20 mouse cellular contexts compared by ENCODE assay signal in the genomic region with DNA sequence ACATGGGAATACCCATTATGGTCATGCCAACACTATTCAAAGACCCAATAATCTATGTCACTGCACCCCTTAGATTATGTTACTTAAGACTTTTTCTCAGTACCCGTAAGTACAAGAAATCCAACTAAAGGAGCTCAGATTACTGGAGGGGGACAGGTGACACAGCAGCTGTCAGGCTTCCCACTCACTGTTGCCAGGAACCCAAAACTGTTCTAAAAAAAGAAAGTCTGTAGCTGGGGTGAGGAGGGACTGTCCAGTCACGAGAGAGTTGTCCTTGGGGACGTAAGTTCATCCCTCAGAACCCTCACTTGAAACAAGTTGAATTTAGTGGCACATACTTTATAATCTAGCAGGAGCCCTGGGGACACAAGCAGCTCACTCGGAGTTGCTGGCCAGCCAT. TPM values are rescaled to one million over a fixed set of nuclear protein-coding genes. Genes with fewer than 3 reads are reported as not detected.
A peak's percentile ranks its signal among the peaks of the same experiment; 100 is the strongest.
DNase-seq lines count a peak whose midpoint lies in the region; ATAC-seq and TF ChIP-seq lines count a peak whose summit lies in the region.
"Had no signal": no experiment of that assay in that cellular context is flagged by ENCODE, and none has a peak within 500 bp of the region (broad histone marks: within the 10 kb centered on the region; RNA-seq: fewer than 3 reads in every experiment).

No protein-coding gene starts in this region.

- no peak for ATAC-seq in heart, embryonic 12.5 days (ENCODE audit: insufficient number of reproducible peaks, low FRiP score)
- peak; percentile 51; the same call in 1 of the 2 replicates for ATAC-seq in kidney, embryonic 16.5 days (ENCODE audit: low FRiP score, low TSS enrichment)
- ATAC-seq in embryonic facial prominence, embryonic 14.5 days (ENCODE audit: low read depth), result peak; percentile 70
- ATAC-seq in limb, embryonic 14.5 days (ENCODE audit: low FRiP score, low read depth), result peak; percentile 72; the same call in 1 of the 2 replicates
- no peak for ATAC-seq in hindbrain, embryonic 11.5 days (ENCODE audit: low FRiP score)
- ATAC-seq: intestine, embryonic 16.5 days; midbrain, embryonic 15.5 days had no signal

- H3K4me2 ChIP-seq in heart, embryonic 12.5 days, result no peak overlapping the region
- H3K4me2 ChIP-seq in kidney, embryonic 16.5 days (replicated peaks; ENCODE audit: low read depth, low read length), result no peak overlapping the region
- no peak overlapping the region for H3K4me2 ChIP-seq in embryonic facial prominence, embryonic 14.5 days (ENCODE audit: low read depth, low read length)
- H3K4me2 ChIP-seq in limb, embryonic 14.5 days (replicated peaks; ENCODE audit: low read depth, low read length, severe bottlenecking), result no peak overlapping the region
- no peak overlapping the region for H3K4me2 ChIP-seq in hindbrain, embryonic 11.5 days (replicated peaks; ENCODE audit: low read depth, low read length)
- H3K4me2 ChIP-seq: forebrain, embryonic 12.5 days; hindbrain, embryonic 14.5 days; liver, embryonic 11.5 days; midbrain, embryonic 15.5 days had no signal

- 33% methylated on average over 4 of the region's 4 CpGs for WGBS in heart, embryonic 12.5 days
- 33% methylated on average over 4 of the region's 4 CpGs for WGBS in kidney, embryonic 16.5 days
- 50% methylated on average over 4 of the region's 4 CpGs for WGBS in embryonic facial prominence, embryonic 14.5 days
- WGBS in limb, embryonic 14.5 days, result 51% methylated on average over 4 of the region's 4 CpGs
- 65% methylated on average over 4 of the region's 4 CpGs for whole genome bisulfite sequencing in hindbrain, embryonic 11.5 days

- H3K9ac ChIP-seq in heart, embryonic 12.5 days, result no peak overlapping the region
- H3K9ac ChIP-seq in kidney, embryonic 16.5 days (replicated peaks; ENCODE audit: low read length), result no peak overlapping the region
- H3K9ac ChIP-seq in embryonic facial prominence, embryonic 14.5 days (ENCODE audit: low read depth, low read length), result no peak overlapping the region
- no peak overlapping the region for H3K9ac ChIP-seq in limb, embryonic 14.5 days (ENCODE audit: low read depth, low read length, severe bottlenecking)
- H3K9ac ChIP-seq in hindbrain, embryonic 11.5 days (ENCODE audit: low read depth, low read length), result no peak overlapping the region
- H3K9ac ChIP-seq: forebrain, embryonic 12.5 days; hindbrain, embryonic 14.5 days; midbrain, embryonic 15.5 days had no signal

- H3K27me3 ChIP-seq in heart, embryonic 12.5 days (replicated peaks), result no peaks in the 10 kb centered on the region
- H3K27me3 ChIP-seq in kidney, embryonic 16.5 days (ENCODE audit: insufficient read depth, low read length), result no peaks in the 10 kb centered on the region
- no peaks in the 10 kb centered on the region for H3K27me3 ChIP-seq in embryonic facial prominence, embryonic 14.5 days (replicated peaks; ENCODE audit: control insufficient read depth, insufficient read depth, low read length)
- H3K27me3 ChIP-seq in limb, embryonic 14.5 days (ENCODE audit: control insufficient read depth, insufficient read depth, low read length), result no peaks in the 10 kb centered on the region
- no peaks in the 10 kb centered on the region for H3K27me3 ChIP-seq in hindbrain, embryonic 11.5 days (ENCODE audit: control insufficient read depth, insufficient read depth, low read length)
- H3K27me3 ChIP-seq: forebrain, embryonic 12.5 days; midbrain, embryonic 15.5 days had no signal

- no peaks in the 10 kb centered on the region for H3K36me3 ChIP-seq in heart, embryonic 12.5 days
- no peaks in the 10 kb centered on the region for H3K36me3 ChIP-seq in kidney, embryonic 16.5 days (ENCODE audit: insufficient read depth, low read length)
- H3K36me3 ChIP-seq in embryonic facial prominence, embryonic 14.5 days (ENCODE audit: control insufficient read depth, insufficient read depth, low read length), result no peaks in the 10 kb centered on the region
- H3K36me3 ChIP-seq in limb, embryonic 14.5 days (ENCODE audit: control insufficient read depth, insufficient read depth, low read length), result no peaks in the 10 kb centered on the region
- no peaks in the 10 kb centered on the region for H3K36me3 ChIP-seq in hindbrain, embryonic 11.5 days (ENCODE audit: control insufficient read depth, insufficient read depth, low read length)
- H3K36me3 ChIP-seq: forebrain, embryonic 12.5 days; midbrain, embryonic 15.5 days had no signal

- H3K9me3 ChIP-seq in heart, embryonic 12.5 days (replicated peaks), result no peaks in the 10 kb centered on the region
- H3K9me3 ChIP-seq in kidney, embryonic 16.5 days (ENCODE audit: low read length), result no peaks in the 10 kb centered on the region
- H3K9me3 ChIP-seq in embryonic facial prominence, embryonic 14.5 days (ENCODE audit: control insufficient read depth, low read length), result no peaks in the 10 kb centered on the region
- H3K9me3 ChIP-seq in limb, embryonic 14.5 days (ENCODE audit: control insufficient read depth, low read length), result no peaks in the 10 kb centered on the region
- no peaks in the 10 kb centered on the region for H3K9me3 ChIP-seq in hindbrain, embryonic 11.5 days (ENCODE audit: control insufficient read depth, low read length)
- H3K9me3 ChIP-seq: forebrain, embryonic 12.5 days; midbrain, embryonic 15.5 days had no signal

- DNase-seq in heart, adult 11 months, result peak; percentile 87
- no peak for DNase-seq in kidney, adult 18-20 months
- DNase-seq in embryonic facial prominence, embryonic 14.5 days (ENCODE audit: low spot score), result peak; percentile 50
- peak; percentile 40 for DNase-seq in limb, embryonic 14.5 days (ENCODE audit: low spot score)
- no peak for DNase-seq in cerebellum, adult 8-10 months
- no peak for DNase-seq in hindbrain, embryonic 11.5 days (ENCODE audit: low spot score)
- DNase-seq: adrenal gland, postnatal 36 days; cerebellum, adult 18-20 months; kidney, postnatal 36 days; lung, adult 18-20 months; lung, postnatal 14 days; retina, postnatal 1 day had no signal

- H3K4me3 ChIP-seq in heart, embryonic 12.5 days, result no peak overlapping the region
- no peak overlapping the region for H3K4me3 ChIP-seq in kidney, embryonic 16.5 days (ENCODE audit: low read length)
- H3K4me3 ChIP-seq in embryonic facial prominence, embryonic 14.5 days (ENCODE audit: low read depth, low read length), result no peak overlapping the region
- H3K4me3 ChIP-seq in limb, embryonic 14.5 days (replicated peaks; ENCODE audit: low read length), result no peak overlapping the region
- H3K4me3 ChIP-seq in hindbrain, embryonic 11.5 days (ENCODE audit: low read depth, low read length), result no peak overlapping the region
- H3K4me3 ChIP-seq: forebrain, embryonic 12.5 days; megakaryocyte, embryonic 14.5 days; midbrain, embryonic 15.5 days had no signal

- peaks cover 25% of the 10 kb centered on the region for H3K4me1 ChIP-seq in heart, embryonic 12.5 days (replicated peaks)
- peaks cover 7% of the 10 kb centered on the region; the same call in 1 of the 2 replicates for H3K4me1 ChIP-seq in kidney, embryonic 16.5 days (ENCODE audit: insufficient read depth, low read length)
- H3K4me1 ChIP-seq in embryonic facial prominence, embryonic 14.5 days (ENCODE audit: control insufficient read depth, insufficient read depth, low read length), result peaks cover 7% of the 10 kb centered on the region; the same call in 1 of the 2 replicates
- peaks cover 6% of the 10 kb centered on the region; the same call in 1 of the 2 replicates for H3K4me1 ChIP-seq in limb, embryonic 14.5 days (ENCODE audit: control insufficient read depth, insufficient read depth, low read length)
- no peaks in the 10 kb centered on the region for H3K4me1 ChIP-seq in hindbrain, embryonic 11.5 days (replicated peaks; ENCODE audit: control insufficient read depth, insufficient read depth, low read length)
- H3K4me1 ChIP-seq: forebrain, embryonic 12.5 days; megakaryocyte, embryonic 14.5 days; midbrain, embryonic 15.5 days had no signal

- TF ChIP-seq POLR2A in limb, embryonic 14.5 days (IDR thresholded peaks at IDR 0.05; ENCODE audit: borderline replicate concordance, extremely low read depth, insufficient read depth, insufficient read length), result no peak

- H3K27ac ChIP-seq in heart, embryonic 12.5 days (ENCODE audit: poor library complexity, severe bottlenecking), result no peak overlapping the region
- no peak overlapping the region for H3K27ac ChIP-seq in kidney, embryonic 16.5 days (ENCODE audit: low read length)
- H3K27ac ChIP-seq in embryonic facial prominence, embryonic 14.5 days (replicated peaks; ENCODE audit: low read depth, low read length), result no peak overlapping the region
- H3K27ac ChIP-seq in limb, embryonic 14.5 days (replicated peaks; ENCODE audit: low read depth, low read length), result no peak overlapping the region
- no peak overlapping the region for H3K27ac ChIP-seq in hindbrain, embryonic 11.5 days (ENCODE audit: low read depth, low read length)
- H3K27ac ChIP-seq: forebrain, embryonic 12.5 days; hindbrain, embryonic 14.5 days; midbrain, embryonic 15.5 days had no signal

RNA-seq across cellular contexts. Expression of a gene that starts 46.6 kb away (rescaled TPM):
- polyA plus RNA-seq in heart, embryonic 12.5 days (2016; fragmentation: Nextera tagmentation; extraction: Ambion mirVana), result 79.6 and 86.3 TPM in 2 replicates
- polyA plus RNA-seq in kidney, embryonic 16.5 days (2015; fragmentation: Nextera tagmentation; extraction: Ambion mirVana), result 75.2 and 79.1 TPM in 2 replicates
- polyA plus RNA-seq in embryonic facial prominence, embryonic 14.5 days (2014; fragmentation: Nextera tagmentation; extraction: Ambion mirVana), result 71.3 and 76.9 TPM in 2 replicates
- polyA plus RNA-seq in limb, embryonic 14.5 days (2012; rRNA removed), result 35.0 and 39.7 TPM in 2 replicates
- polyA plus RNA-seq in limb, embryonic 14.5 days (2014; fragmentation: Nextera tagmentation; extraction: Ambion mirVana), result 58.5 and 64.8 TPM in 2 replicates
- polyA plus RNA-seq in hindbrain, embryonic 11.5 days (2014; fragmentation: Nextera tagmentation; extraction: Ambion mirVana), result 88.6 and 99.9 TPM in 2 replicates

RNA-seq across cellular contexts. Expression of a gene that starts 46.8 kb away (rescaled TPM):
- 2.4 and 2.5 TPM in 2 replicates for polyA plus RNA-seq in heart, embryonic 12.5 days (2016; fragmentation: Nextera tagmentation; extraction: Ambion mirVana)
- 2.9 and 3.0 TPM in 2 replicates for polyA plus RNA-seq in kidney, embryonic 16.5 days (2015; fragmentation: Nextera tagmentation; extraction: Ambion mirVana)
- 3.7 and 4.8 TPM in 2 replicates for polyA plus RNA-seq in embryonic facial prominence, embryonic 14.5 days (2014; fragmentation: Nextera tagmentation; extraction: Ambion mirVana)
- 3.8 and 4.5 TPM in 2 replicates for polyA plus RNA-seq in limb, embryonic 14.5 days (2012; rRNA removed)
- 3.9 and 4.6 TPM in 2 replicates for polyA plus RNA-seq in limb, embryonic 14.5 days (2014; fragmentation: Nextera tagmentation; extraction: Ambion mirVana)
- polyA plus RNA-seq in hindbrain, embryonic 11.5 days (2014; fragmentation: Nextera tagmentation; extraction: Ambion mirVana), result 6.0 and 11.8 TPM in 2 replicates

Comparison
In these comparisons a context has a peak if more than half of its experiments do, and no peak if none do; other contexts are left out.
1. DNase-seq: peak in heart, adult 11 months (single experiment), embryonic facial prominence, embryonic 14.5 days (single experiment) and limb, embryonic 14.5 days (single experiment); none in kidney, adult 18-20 months (single experiment), cerebellum, adult 8-10 months (single experiment) and hindbrain, embryonic 11.5 days (single experiment).
2. ATAC-seq: peak in kidney, embryonic 16.5 days (single experiment), embryonic facial prominence, embryonic 14.5 days (single experiment) and limb, embryonic 14.5 days (single experiment); none in heart, embryonic 12.5 days (single experiment) and hindbrain, embryonic 11.5 days (single experiment).